Mouse (Mus musculus): ENCODE results near the gene Cplx2.

The Cplx2 gene

DNA sequence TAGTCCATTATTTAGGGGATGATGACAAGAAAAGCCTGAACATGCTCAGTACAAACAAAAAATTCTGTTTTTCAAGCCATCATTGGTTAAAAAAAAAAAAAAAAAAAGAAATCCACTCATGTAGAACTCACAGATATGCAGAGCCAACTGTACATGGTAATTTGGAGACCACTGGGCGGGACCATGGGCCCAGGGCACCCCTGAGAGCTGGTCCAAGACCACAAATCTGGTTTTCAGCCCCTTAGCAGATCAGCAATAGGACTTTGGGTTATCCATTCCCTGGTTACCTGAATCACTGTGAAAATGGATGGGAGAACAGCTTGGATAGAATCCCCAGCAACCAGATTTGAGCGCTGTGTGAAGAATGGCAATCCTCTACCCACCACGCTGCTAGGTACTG, 40.5 kb downstream of the Cplx2 start:
- no peak for TF ChIP-seq GATA4 (IDR thresholded peaks at IDR 0.05; ENCODE audit: insufficient replicate concordance, low read length)

DNA sequence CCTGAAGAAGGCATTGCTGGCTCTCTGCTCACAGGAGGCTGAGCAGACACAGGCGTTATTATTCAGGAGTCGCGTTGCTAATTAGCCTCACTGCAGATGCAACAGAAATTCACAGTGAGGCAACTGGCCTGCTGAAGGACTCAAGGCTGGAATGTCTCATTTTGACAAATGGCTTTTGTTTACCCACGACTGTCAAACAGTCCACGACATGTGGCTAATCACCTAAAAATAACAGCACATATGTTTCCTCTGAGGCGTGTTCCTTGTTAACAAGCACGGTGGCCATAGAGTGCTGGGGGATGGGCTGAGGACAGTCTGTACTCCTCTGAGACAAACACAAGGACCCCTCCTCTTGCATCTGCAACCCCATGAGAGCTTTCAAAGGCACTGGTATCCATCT, 41.1 kb downstream of the Cplx2 start:
- no peak for TF ChIP-seq GATA4 (IDR thresholded peaks at IDR 0.05; ENCODE audit: insufficient replicate concordance, low read length)

DNA sequence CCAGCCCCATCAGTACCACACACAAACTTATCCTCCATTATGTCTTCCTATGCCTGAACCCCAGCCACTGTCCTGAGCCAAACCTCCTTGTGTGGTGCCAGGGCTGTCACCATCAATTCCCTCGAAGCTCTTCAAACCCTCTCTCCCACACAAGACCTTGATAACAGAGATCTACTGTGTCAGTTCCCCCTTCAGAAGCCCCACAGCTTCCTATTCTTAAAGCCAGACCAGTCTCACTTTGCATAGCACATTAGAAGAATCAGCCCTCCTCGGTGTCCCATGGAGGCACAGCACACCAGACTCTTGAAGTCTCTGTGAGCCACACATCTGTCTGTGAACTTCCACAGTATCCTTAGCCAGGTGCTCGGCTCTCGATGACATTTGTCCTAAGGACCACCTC, 41.6 kb downstream of the Cplx2 start:
- TF ChIP-seq GATA4 (IDR thresholded peaks at IDR 0.05; ENCODE audit: insufficient replicate concordance, low read length), result no peak

DNA sequence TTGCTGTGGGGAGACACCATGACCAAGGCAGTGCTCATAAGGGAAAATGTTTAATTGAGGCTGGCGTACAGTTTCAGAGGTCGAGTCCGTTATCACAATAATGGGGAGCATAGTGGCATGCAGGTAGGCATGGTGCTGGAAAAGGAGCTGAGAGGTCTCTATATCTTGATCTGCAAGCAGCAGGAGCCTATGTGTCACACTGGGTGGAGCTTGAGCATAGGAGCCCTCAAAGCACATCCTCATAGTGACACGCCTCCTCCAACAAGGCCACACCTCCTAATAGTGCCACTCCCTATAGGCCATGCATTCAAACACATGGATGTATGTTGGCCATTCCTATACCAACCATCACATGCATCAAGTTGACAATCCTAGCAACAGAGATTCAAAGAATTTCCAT, 43.9 kb downstream of the Cplx2 start:
- no peak for TF ChIP-seq GATA4 (IDR thresholded peaks at IDR 0.05; ENCODE audit: insufficient replicate concordance, low read length)

DNA sequence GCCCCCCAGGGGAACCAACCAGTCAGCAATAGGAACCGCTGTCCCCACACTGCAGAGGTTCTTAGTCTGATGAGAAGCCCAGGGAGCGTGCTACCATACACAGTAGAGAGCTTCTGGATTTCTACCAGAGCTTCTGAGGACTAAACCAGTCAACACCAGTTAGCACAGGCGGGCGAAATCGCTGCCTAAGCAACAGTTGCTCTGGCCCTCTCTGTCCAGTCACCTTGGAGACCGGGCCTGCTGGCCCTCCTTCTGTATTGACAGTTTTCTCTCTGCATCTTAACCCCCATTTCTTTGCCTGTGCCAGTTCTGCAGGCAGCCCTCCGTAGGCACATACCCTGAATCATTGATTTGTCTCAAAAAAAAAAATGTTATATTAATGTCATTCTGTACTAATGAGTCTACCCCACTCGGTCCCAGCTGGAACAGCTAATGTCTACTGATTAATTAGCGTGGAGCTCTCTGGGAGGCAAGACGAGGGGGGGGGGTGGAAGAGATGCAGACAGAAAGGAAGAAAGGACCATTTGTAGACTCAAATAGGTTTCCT, 47.7 kb downstream of the Cplx2 start:
- TF ChIP-seq GATA4 (IDR thresholded peaks at IDR 0.05; ENCODE audit: insufficient replicate concordance, low read length), result no peak

DNA sequence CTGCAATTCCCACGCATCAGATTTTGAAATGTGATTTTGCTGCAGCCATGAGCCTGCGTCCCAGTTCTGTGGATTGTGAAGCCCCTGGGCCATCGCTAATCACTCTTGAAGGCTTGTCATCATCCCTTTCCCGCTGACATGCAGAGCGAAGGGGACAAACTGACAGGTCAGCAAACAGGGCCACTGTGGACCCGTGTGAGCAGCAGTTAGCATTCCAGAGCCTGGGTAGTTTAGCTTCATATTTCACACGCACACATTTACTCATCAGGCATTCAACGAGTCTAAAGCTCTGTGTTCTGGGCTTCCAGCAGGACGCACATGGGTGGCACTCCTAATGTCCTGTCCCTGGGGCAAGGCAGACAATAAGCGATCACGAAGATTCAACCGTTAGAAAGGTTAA, 49.1 kb downstream of the Cplx2 start:
- no peak for TF ChIP-seq GATA4 (IDR thresholded peaks at IDR 0.05; ENCODE audit: insufficient replicate concordance, low read length)

DNA sequence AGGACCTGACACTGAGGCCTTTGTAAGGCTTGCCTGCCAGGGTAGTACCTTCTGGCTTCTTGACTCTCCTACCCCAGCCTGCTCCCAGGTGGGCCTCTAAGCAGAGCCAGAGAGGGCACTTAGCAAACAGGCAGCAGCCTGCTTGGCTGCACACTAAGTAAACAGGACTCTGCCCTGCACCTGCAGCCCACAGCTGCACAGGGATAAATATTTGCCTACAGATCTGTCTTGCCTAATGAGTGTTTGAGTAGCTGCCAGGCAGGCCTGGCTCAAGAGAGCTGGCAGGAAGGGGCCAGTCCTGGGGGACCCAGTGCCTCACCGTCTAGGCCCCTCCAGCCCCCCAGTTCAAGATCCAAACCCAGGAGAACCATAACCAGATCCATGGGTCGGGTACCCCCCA, 54.1 kb downstream of the Cplx2 start:
- no peak for TF ChIP-seq GATA4 (IDR thresholded peaks at IDR 0.05; ENCODE audit: insufficient replicate concordance, low read length)

DNA sequence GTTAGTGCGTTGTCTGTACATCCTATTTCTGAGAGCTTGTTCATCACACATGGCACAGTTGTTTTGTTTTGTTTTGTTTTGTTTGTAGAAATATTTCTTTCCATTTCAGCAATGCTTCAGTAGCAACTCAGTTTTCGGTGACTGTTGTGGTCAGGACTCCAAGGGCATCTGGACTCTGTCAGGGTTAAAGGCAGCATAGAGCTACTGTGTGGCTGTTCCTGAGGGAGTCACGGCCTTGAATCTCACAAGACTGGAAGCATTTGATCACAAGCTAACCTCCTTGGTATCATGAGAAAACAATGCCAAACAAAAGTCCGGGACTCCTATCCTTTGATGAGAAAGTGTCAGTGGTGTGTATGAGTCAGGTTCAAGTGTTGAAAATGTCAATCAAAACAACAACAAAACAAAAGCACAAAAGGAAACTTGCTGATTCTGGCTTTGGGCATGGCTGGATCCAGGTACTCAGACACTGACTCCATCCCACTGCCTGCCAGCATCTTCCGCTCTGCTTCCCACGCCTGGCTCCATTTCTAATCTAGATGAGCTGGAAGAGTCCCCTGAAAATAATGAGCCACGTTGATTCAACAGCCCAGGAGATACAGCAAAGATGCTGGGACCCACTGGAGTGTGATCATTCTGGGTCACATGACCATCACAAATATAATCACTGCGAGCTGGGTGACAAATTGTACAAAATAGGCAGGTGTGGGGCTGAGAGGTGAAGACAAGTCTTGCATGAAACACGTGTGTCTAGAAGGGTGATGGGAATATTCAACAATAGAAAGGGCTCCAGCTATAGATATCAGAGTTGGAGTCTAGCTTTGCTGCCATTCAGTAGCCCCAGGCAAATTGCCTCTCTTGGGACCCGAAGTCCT, 55.9 kb downstream of the Cplx2 start:
- no peak for TF ChIP-seq GATA4 (IDR thresholded peaks at IDR 0.05; ENCODE audit: insufficient replicate concordance, low read length)

DNA sequence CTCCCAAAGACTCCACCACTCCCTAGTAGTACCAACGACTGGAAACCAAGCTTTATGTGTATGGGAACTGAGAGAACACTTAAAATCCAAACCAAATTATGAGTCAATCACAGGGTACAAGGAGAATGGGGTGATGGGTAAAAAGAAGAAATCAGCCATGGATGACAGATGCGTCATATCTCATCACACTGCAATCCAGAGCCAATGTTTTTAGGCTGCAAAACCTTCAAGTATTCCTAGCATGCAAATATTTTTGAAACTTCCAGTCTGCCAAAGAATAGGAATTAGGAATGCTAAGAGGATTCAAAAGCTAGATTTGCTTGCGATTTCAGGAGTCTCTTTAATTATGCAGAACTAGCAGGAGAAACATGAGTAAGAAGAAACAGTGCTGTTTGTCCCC, 57.6 kb downstream of the Cplx2 start:
- no peak for TF ChIP-seq GATA4 (IDR thresholded peaks at IDR 0.05; ENCODE audit: insufficient replicate concordance, low read length)

DNA sequence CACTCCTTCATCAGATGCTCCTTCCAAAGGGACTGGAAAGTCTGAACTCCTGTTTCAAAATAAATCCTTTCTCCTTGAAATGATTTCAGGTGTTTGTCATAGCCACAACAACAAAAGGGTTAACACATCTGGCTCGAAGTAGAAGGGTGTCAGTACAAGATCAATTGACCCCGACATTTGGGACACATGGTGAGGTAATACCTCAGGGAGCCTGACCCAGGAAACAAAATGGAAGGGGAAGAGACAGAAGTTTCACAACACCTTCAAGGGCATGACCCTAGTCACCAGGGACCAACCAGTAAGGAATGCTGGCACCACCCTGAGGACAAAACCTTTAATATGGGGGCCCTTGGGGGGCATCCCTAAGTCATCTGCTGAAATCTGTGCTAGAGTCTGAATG, 58.9 kb downstream of the Cplx2 start:
- no peak for TF ChIP-seq GATA4 (IDR thresholded peaks at IDR 0.05; ENCODE audit: insufficient replicate concordance, low read length)

DNA sequence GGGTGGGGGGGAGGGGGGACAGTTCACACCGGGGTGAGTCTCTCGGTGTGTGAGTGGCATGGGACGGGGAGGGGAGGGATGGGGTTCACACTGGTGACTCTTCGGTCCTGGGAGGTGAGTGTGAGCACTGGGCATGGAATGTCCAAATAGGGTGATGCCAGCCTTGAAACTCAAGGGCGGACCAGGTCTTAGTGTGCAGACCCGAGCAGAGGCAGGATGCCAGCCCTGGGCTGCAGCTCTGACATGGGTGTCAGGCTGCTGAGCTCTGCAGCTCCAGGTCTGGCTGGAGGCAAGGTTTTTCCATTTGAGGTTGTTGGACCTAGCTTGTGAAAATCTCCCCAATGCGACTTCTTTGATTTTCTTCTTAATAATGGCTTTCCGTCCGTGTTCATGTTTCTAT, 60.0 kb downstream of the Cplx2 start:
- no peak for TF ChIP-seq GATA4 (IDR thresholded peaks at IDR 0.05; ENCODE audit: insufficient replicate concordance, low read length)

All from liver, adult (tissue).